Mouse (Mus musculus) kidney, adult 2 months (tissue): Measurements from ENCODE around the gene Xrcc5.

Experiments
- CTCF ChIP-seq: fragments of 200-500 bp; conservative IDR thresholded peaks from 2 replicates; pipeline ENCODE4 v1.5.1; 2011; ENCODE audit warnings: low read depth, mild to moderate bottlenecking, control low read depth, low read length, moderate library complexity, mixed read lengths; ENCODE audit not compliant: insufficient read depth, insufficient read length
- POLR2A ChIP-seq: fragments of 200-500 bp; IDR thresholded peaks from one replicate; pipeline ENCODE4 v1.6.1; 2011; ENCODE audit warnings: low read depth, low read length, control low read depth

DNA sequence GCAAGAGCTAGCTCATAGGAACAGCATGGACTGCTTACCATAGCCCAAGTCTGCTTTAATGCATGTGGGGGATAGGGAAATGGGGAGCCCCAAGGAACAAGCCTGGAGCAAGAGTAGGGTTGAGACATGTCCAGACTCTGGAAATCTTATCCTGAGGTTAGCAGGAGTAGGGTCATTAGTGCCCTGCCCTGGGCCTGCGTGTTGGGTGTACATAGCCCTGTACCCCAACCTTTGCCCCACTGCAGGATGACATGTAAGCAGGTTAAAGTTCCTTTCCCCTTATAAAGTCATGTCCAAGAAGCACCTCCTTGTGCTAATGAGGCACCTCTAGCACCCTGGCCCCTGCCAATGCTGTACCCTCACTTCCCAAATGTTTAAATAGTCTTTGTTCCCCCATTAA lies 125.4 kb downstream of the Xrcc5 start:
- TF ChIP-seq CTCF (no peak), POLR2A (no peak)
